Mouse (Mus musculus): ENCODE data around the gene Fam78a.

GRCm38 (mm10) chr2:32058241-32058640 lies 26.4 kb downstream of the Fam78a start:
- TF ChIP-seq CTCF (IDR thresholded peaks at IDR 0.05; ENCODE audit: low read depth), result no peak
- TF ChIP-seq EP300 (optimal IDR thresholded peaks at IDR 0.05), result no peak
